Mouse (Mus musculus) monocyte, adult 5-6 weeks (primary cell): ENCODE measurements around the gene Snx15. TPM values are rescaled to one million over a fixed set of nuclear protein-coding genes. Genes with fewer than 3 reads are reported as not detected.

Source experiments
- ATAC-seq: fragments of 153-309, 156-312 bp; replicated peaks from 2 replicates; pipeline ENCODE4 v1.8.0; 2017; ENCODE audit warnings: mild to moderate bottlenecking; ENCODE audit not compliant: low TSS enrichment, insufficient number of reproducible peaks, severe bottlenecking, poor library complexity, low FRiP score
- total RNA-seq: library from RNA; stranded (forward); fragments of 200-1000, 200-491, 200-594 nt; gene quantifications from 3 replicates; pipeline ENCODE4 v1.2.3, GENCODE M21; 2017

Gene Snx15
- total RNA-seq, 1 experiment from 2014 or later = 8.8 TPM

DNA sequence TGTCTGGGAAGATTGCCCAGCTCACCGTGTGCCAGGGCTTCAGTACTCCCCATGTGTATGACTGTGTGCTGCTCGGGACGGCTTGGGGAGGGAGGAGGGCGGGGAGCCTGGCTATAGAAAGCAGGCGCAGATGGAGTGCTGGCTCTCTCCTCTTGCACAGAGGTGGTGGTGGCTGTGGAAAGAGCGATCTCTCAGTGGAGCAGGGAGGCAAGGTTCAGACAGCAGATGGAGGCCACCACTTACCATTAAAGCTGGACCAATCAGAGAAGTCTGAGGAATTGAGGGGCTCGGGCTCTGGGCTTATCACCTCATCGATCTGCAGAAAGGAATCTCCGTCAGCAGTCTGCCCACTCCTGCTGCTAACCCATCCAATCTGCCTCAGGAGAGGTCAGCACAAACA is 45.9 kb downstream of the Snx15 start, which contains the start of gene Gm28374:
TSS of gene Gm28374 (minus strand) at position 101 of the 400 bp plus-strand sequence.
- no peak for ATAC-seq

- ATAC-seq = no peak
Observed at GRCm38 (mm10) chr19:6079983-6080480, 48.1 kb downstream of the Snx15 start, which contains the start of gene Tmem262. TSS of gene Tmem262 (plus strand) at chr19:6080033.

DNA sequence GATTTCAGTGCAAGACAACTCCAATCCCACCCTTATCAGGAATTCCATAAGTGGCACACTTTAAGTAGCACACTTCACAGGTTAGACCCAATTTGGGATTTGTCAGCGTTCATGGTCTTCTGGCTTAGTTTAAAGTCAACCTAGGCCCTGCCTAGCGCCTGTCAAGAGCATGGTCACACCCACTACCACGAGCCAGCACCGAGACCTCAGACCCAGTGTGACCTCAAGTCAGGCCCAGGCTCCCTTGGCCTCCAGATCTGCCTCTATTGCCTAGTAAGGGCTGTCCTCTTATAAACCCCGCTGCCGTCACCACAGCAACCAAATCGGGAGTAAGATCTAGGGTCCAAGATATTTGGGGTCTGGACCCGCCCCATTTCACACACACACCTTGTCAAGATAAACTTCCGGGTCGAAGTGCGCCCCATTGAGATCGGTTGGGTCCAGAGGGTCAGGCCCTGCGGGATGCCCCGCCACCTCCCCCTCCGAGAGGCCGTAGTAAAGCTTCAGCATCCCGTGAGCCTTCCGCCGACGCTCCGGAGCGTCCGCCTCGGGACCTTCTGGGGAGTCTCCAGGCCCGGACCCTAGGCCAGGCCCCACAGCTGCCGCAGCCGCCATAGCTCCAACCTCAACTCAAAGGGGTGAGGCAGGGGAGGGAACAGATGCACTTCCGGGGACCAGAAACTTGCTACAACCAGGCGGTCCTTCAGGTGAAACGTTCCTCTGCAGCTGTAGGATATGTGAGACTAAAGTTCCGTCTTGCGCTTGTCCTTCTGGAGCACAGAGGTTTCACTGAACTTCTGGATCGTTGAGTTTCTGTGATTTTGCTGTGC is 51.3 kb downstream of the Snx15 start, which contains the start of gene Vps51:
TSS of gene Vps51 (minus strand) at position 668 of the 830 bp plus-strand sequence.
- peak; percentile 92 for ATAC-seq

DNA sequence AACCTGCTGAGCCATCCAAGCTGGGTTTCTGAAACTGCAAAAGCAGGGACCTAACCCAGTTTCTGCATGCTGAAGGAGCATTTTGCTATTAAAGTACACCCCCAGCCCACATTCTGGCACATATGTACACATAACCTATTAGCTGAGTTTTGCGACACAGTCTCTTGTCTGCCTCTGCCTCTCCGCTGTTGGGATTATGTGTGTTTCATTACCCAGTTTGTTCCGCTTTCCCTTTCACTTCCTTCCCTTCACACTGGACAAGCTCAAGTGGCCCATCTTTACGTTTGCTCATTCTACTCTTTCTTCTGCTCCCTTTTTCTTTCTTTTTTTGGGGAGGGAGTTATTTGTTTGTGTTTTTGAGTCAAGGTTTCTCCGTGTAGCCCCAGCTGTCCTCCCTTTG is 54.2 kb downstream of the Snx15 start:
- ATAC-seq = 0 out of 2 replicates have a peak, but pooled peaks have one; percentile 55

- ATAC-seq = no peak
Observed at GRCm38 (mm10) chr19:6071261-6071660, 56.8 kb downstream of the Snx15 start.

GRCm38 (mm10) chr19:6070571-6071250 is 57.4 kb downstream of the Snx15 start:
- ATAC-seq = no peak

DNA sequence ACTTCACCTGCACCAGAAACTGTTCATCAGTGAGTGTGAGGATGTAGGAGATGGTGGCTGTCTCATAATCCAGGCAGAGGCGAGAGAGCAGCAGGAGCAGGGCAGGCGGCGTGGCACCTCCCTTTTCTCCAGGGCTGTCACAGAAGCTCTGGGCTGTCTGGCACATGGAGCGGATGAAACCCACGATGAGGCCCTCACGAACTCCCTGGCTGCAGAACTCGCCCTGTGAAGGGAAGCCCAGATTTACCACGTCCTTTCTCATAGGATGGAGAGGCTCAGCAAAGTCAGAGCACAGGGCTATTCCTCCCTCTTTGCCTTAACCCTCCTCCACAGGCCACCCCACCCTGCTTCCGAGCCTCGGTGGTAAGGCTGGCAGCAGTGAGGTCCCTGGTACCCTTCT is 58.3 kb downstream of the Snx15 start:
- ATAC-seq = no peak

Other genes with a start within 250 kb of the Snx15 start
- 0.64 to 0.97 TPM (median 0.95 TPM) in 3 replicates for gene Tigd3, start 234.2 kb downstream of the Snx15 start, total RNA-seq
- 50.3 to 76.6 TPM (median 76.0 TPM) in 3 replicates for gene Dpf2, start 215.3 kb downstream of the Snx15 start, total RNA-seq
- 14.7 to 32.1 TPM (median 27.0 TPM) in 3 replicates for gene Cdc42ep2, start 203.5 kb downstream of the Snx15 start, total RNA-seq
- 16.7 to 31.5 TPM (median 26.8 TPM) in 3 replicates for gene Pola2, start 164.1 kb downstream of the Snx15 start, total RNA-seq
- gene Slc22a20, start 142.2 kb downstream of the Snx15 start, total RNA-seq = not detected in 3 replicates
- gene Capn1, start 112.4 kb downstream of the Snx15 start, total RNA-seq = 45.8 to 78.2 TPM (median 59.2 TPM) in 3 replicates
- 7.7 to 16.8 TPM (median 11.2 TPM) in 3 replicates for gene Syvn1, start 81.7 kb downstream of the Snx15 start, total RNA-seq
- gene Mrpl49, start 70.5 kb downstream of the Snx15 start, total RNA-seq = 10.1 to 30.8 TPM (median 29.6 TPM) in 3 replicates
- gene Fau, start 70.5 kb downstream of the Snx15 start, total RNA-seq = 2,354 to 3,035 TPM (median 2,719 TPM) in 3 replicates
- 4.8 to 9.3 TPM (median 8.4 TPM) in 3 replicates for gene Znhit2, start 67.1 kb downstream of the Snx15 start, total RNA-seq
- 5.5 to 18.5 TPM (median 8.9 TPM) in 3 replicates for gene Tm7sf2, start 59.9 kb downstream of the Snx15 start, total RNA-seq
- gene Vps51, start 51.1 kb downstream of the Snx15 start, total RNA-seq = 61.1 to 80.8 TPM (median 75.6 TPM) in 3 replicates
- gene Tmem262, start 48.3 kb downstream of the Snx15 start, total RNA-seq = not detected in 3 replicates
- gene Gm28374, start 46.0 kb downstream of the Snx15 start, total RNA-seq = 0.43 TPM in 1 of 3 replicates, not detected in the others
- gene Zfpl1, start 43.3 kb downstream of the Snx15 start, total RNA-seq = 29.3 to 49.8 TPM (median 34.6 TPM) in 3 replicates
- 0.49 to 0.76 TPM (median 0.75 TPM) in 3 replicates for gene Cdca5, start 43.3 kb downstream of the Snx15 start, total RNA-seq
- gene AC131692.1, start 33.9 kb downstream of the Snx15 start, total RNA-seq = 1.4 TPM in 1 of 3 replicates, not detected in the others
- gene Naaladl1, start 22.5 kb downstream of the Snx15 start, total RNA-seq = 1.3 TPM in 1 of 3 replicates, not detected in the others
- gene Sac3d1, start 9.7 kb downstream of the Snx15 start, total RNA-seq = 2.1 to 2.6 TPM (median 2.1 TPM) in 3 replicates
- 0.78 to 5.3 TPM (median 1.9 TPM) in 3 replicates for gene Batf2, start 12.7 kb upstream of the Snx15 start, total RNA-seq
- 4.8 to 9.6 TPM (median 5.8 TPM) in 3 replicates for gene Arl2, start 13.2 kb upstream of the Snx15 start, total RNA-seq
- not detected in 3 replicates for gene Majin, start 56.1 kb upstream of the Snx15 start, total RNA-seq
- not detected in 3 replicates for gene Gpha2, start 98.1 kb upstream of the Snx15 start, total RNA-seq
- gene Ppp2r5b, start 107.6 kb upstream of the Snx15 start, total RNA-seq = 15.6 to 22.7 TPM (median 18.0 TPM) in 3 replicates
- gene Atg2a, start 113.4 kb upstream of the Snx15 start, total RNA-seq = 32.7 to 41.0 TPM (median 33.2 TPM) in 3 replicates
- 40.8 to 62.5 TPM (median 59.6 TPM) in 3 replicates for gene Ehd1, start 148.4 kb upstream of the Snx15 start, total RNA-seq
- 1.9 to 4.3 TPM (median 2.2 TPM) in 3 replicates for gene Cdc42bpg, start 178.2 kb upstream of the Snx15 start, total RNA-seq
- gene Men1, start 206.7 kb upstream of the Snx15 start, total RNA-seq = 14.1 to 22.5 TPM (median 17.8 TPM) in 3 replicates
- gene Map4k2, start 212.8 kb upstream of the Snx15 start, total RNA-seq = 119 to 200 TPM (median 169 TPM) in 3 replicates
- gene Sf1, start 235.4 kb upstream of the Snx15 start, total RNA-seq = 222 to 393 TPM (median 317 TPM) in 3 replicates